In genomic region chr11:9739098-9739497, GRCm38 (mm10) we compare ENCODE assay signal across 17 mouse cellular contexts.
DNase-seq lines count a peak whose midpoint lies in the region; ATAC-seq lines count a peak whose summit lies in the region.
"Had no signal": no experiment of that assay in that cellular context is flagged by ENCODE, and none has a peak within 500 bp of the region (broad histone marks: within the 10 kb centered on the region; RNA-seq: fewer than 3 reads in every experiment).

No protein-coding gene starts in this region.

- DNase-seq in embryonic facial prominence, embryonic 14.5 days (ENCODE audit: low spot score) = peak; percentile 1
- DNase-seq in embryonic facial prominence, embryonic 10.5 days (ENCODE audit: low spot score) = no peak
- DNase-seq in brain, embryonic 18.5 days (ENCODE audit: low read depth, low spot score) = peak; percentile 20
- peak; percentile 82 for DNase-seq in layer of hippocampus, adult 9-11 months
- DNase-seq in right cerebral cortex, adult 2 months (ENCODE audit: low spot score in 2 of 2) = peak; percentile 16 to 17
- DNase-seq in lung, postnatal 14 days = no peak
- no peak for DNase-seq in urinary bladder, postnatal 36 days (ENCODE audit: low spot score in 2 of 2)
- DNase-seq: adrenal gland, postnatal 14 days; cerebellum, postnatal 14 days; heart, postnatal 4 days; lung, postnatal 36 days had no signal

- no peak overlapping the region for H3K27ac ChIP-seq in embryonic facial prominence, embryonic 14.5 days (replicated peaks; ENCODE audit: low read depth, low read length)
- H3K27ac ChIP-seq in embryonic facial prominence, embryonic 10.5 days (replicated peaks) = no peak overlapping the region
- H3K27ac ChIP-seq in midbrain, embryonic 15.5 days = no peak overlapping the region
- H3K27ac ChIP-seq: embryonic facial prominence, embryonic 15.5 days; heart, embryonic 13.5 days had no signal

- no peaks in the 10 kb centered on the region for H3K4me1 ChIP-seq in embryonic facial prominence, embryonic 14.5 days (ENCODE audit: control insufficient read depth, insufficient read depth, low read length)
- H3K4me1 ChIP-seq in embryonic facial prominence, embryonic 10.5 days = no peaks in the 10 kb centered on the region
- no peaks in the 10 kb centered on the region for H3K4me1 ChIP-seq in midbrain, embryonic 15.5 days
- H3K4me1 ChIP-seq: embryonic facial prominence, embryonic 15.5 days; heart, embryonic 13.5 days had no signal

- no peak overlapping the region for H3K4me3 ChIP-seq in embryonic facial prominence, embryonic 14.5 days (ENCODE audit: low read depth, low read length)
- H3K4me3 ChIP-seq in embryonic facial prominence, embryonic 10.5 days = no peak overlapping the region
- no peak overlapping the region for H3K4me3 ChIP-seq in midbrain, embryonic 15.5 days
- H3K4me3 ChIP-seq: embryonic facial prominence, embryonic 15.5 days; heart, embryonic 13.5 days; myocyte had no signal

- H3K9me3 ChIP-seq in embryonic facial prominence, embryonic 14.5 days (ENCODE audit: control insufficient read depth, low read length) = no peaks in the 10 kb centered on the region
- no peaks in the 10 kb centered on the region for H3K9me3 ChIP-seq in embryonic facial prominence, embryonic 10.5 days
- H3K9me3 ChIP-seq in midbrain, embryonic 15.5 days = no peaks in the 10 kb centered on the region
- H3K9me3 ChIP-seq: embryonic facial prominence, embryonic 15.5 days; heart, embryonic 13.5 days had no signal

- WGBS in embryonic facial prominence, embryonic 14.5 days = 84% methylated on average over 5 of the region's 5 CpGs
- WGBS in embryonic facial prominence, embryonic 10.5 days = 93% methylated on average over 5 of the region's 5 CpGs
- 91% methylated on average over 5 of the region's 5 CpGs for WGBS in midbrain, embryonic 15.5 days

- H3K36me3 ChIP-seq in embryonic facial prominence, embryonic 14.5 days (ENCODE audit: control insufficient read depth, insufficient read depth, low read length) = no peaks in the 10 kb centered on the region
- no peaks in the 10 kb centered on the region for H3K36me3 ChIP-seq in embryonic facial prominence, embryonic 10.5 days (replicated peaks)
- H3K36me3 ChIP-seq in midbrain, embryonic 15.5 days (replicated peaks) = no peaks in the 10 kb centered on the region
- H3K36me3 ChIP-seq: embryonic facial prominence, embryonic 15.5 days; heart, embryonic 13.5 days had no signal

- ATAC-seq in embryonic facial prominence, embryonic 14.5 days (ENCODE audit: low read depth) = no peak
- no peak for ATAC-seq in midbrain, embryonic 15.5 days (replicated peaks)

- no peaks in the 10 kb centered on the region for H3K27me3 ChIP-seq in embryonic facial prominence, embryonic 14.5 days (replicated peaks; ENCODE audit: control insufficient read depth, insufficient read depth, low read length)
- no peaks in the 10 kb centered on the region for H3K27me3 ChIP-seq in embryonic facial prominence, embryonic 10.5 days (replicated peaks; ENCODE audit: low read depth, poor library complexity, severe bottlenecking)
- no peaks in the 10 kb centered on the region for H3K27me3 ChIP-seq in midbrain, embryonic 15.5 days (replicated peaks)
- H3K27me3 ChIP-seq: CH12.LX; embryonic facial prominence, embryonic 15.5 days; heart, embryonic 13.5 days had no signal

- no peak overlapping the region for H3K9ac ChIP-seq in embryonic facial prominence, embryonic 14.5 days (ENCODE audit: low read depth, low read length)
- H3K9ac ChIP-seq in midbrain, embryonic 15.5 days = no peak overlapping the region
- H3K9ac ChIP-seq: embryonic facial prominence, embryonic 15.5 days; heart, embryonic 13.5 days had no signal

- no peak overlapping the region for H3K4me2 ChIP-seq in embryonic facial prominence, embryonic 14.5 days (ENCODE audit: low read depth, low read length)
- no peak overlapping the region for H3K4me2 ChIP-seq in midbrain, embryonic 15.5 days
- H3K4me2 ChIP-seq: embryonic facial prominence, embryonic 15.5 days; heart, embryonic 13.5 days; midbrain, embryonic 11.5 days had no signal

Comparison
In these comparisons a context has a peak if more than half of its experiments do, and no peak if none do; other contexts are left out.
1. DNase-seq: peak in embryonic facial prominence, embryonic 14.5 days (single experiment), brain, embryonic 18.5 days (single experiment), layer of hippocampus, adult 9-11 months (single experiment) and right cerebral cortex, adult 2 months (2 of 2); none in embryonic facial prominence, embryonic 10.5 days (single experiment), lung, postnatal 14 days (single experiment) and urinary bladder, postnatal 36 days (0 of 2).